Mouse (Mus musculus): ENCODE results near the gene Syna. TPM values are rescaled to one million over a fixed set of nuclear protein-coding genes. Genes with fewer than 3 reads are reported as not detected.

Gene Syna
- total and polyA plus RNA-seq, 2 experiments, result not detected

- Histone ChIP-seq H3K4me3 (ENCODE audit: insufficient read depth, low read depth, low read length) (no peak overlapping the region), H3K4me1 (ENCODE audit: control insufficient read depth, insufficient read depth, low read length) (no peaks in the 10 kb centered on the region), H3K27ac (replicated peaks; ENCODE audit: insufficient read depth, low read depth, low read length) (no peak overlapping the region), H3K27me3 (ENCODE audit: control insufficient read depth, insufficient read depth, low read length) (no peaks in the 10 kb centered on the region), H3K79me2 (ENCODE audit: control insufficient read depth, insufficient read depth, low read length) (no peaks in the 10 kb centered on the region), H3K36me3 (ENCODE audit: control insufficient read depth, insufficient read depth, low read length) (no peaks in the 10 kb centered on the region), H3K9ac (ENCODE audit: low read depth, low read length) (no peak overlapping the region)
- no peak for DNase-seq (ENCODE audit: extremely low read depth, low read depth, low spot score)
- 92% methylated on average over 15 of the region's 15 CpGs for WGBS
- TF ChIP-seq CTCF (IDR thresholded peaks at IDR 0.05; ENCODE audit: low read depth, low read length) (0 out of 2 replicates have a peak, but pooled peaks have one; percentile 23), POLR2A (IDR thresholded peaks at IDR 0.05; ENCODE audit: extremely low read depth, insufficient read depth, low read length) (no peak)
Observed at GRCm38 (mm10) chr5:134525971-134526711, 33.8 kb downstream of the Syna start.

- no peak overlapping the region for H3K9ac ChIP-seq (ENCODE audit: low read depth, low read length)
- H3K4me3 ChIP-seq (ENCODE audit: insufficient read depth, low read depth, low read length), result no peak overlapping the region
- H3K27me3 ChIP-seq (ENCODE audit: control insufficient read depth, insufficient read depth, low read length), result no peaks in the 10 kb centered on the region
- no peak for DNase-seq (ENCODE audit: extremely low read depth, low read depth, low spot score)
- H3K36me3 ChIP-seq (ENCODE audit: control insufficient read depth, insufficient read depth, low read length), result no peaks in the 10 kb centered on the region
- no peaks in the 10 kb centered on the region for H3K79me2 ChIP-seq (ENCODE audit: control insufficient read depth, insufficient read depth, low read length)
- no peaks in the 10 kb centered on the region for H3K4me1 ChIP-seq (ENCODE audit: control insufficient read depth, insufficient read depth, low read length)
- WGBS, result 98% methylated on average over 5 of the region's 5 CpGs
- TF ChIP-seq CTCF (IDR thresholded peaks at IDR 0.05; ENCODE audit: low read depth, low read length) (no peak), POLR2A (IDR thresholded peaks at IDR 0.05; ENCODE audit: extremely low read depth, insufficient read depth, low read length) (no peak)
- no peak overlapping the region for H3K27ac ChIP-seq (replicated peaks; ENCODE audit: insufficient read depth, low read depth, low read length)
Observed at GRCm38 (mm10) chr5:134523728-134524127, 36.2 kb downstream of the Syna start.

DNA sequence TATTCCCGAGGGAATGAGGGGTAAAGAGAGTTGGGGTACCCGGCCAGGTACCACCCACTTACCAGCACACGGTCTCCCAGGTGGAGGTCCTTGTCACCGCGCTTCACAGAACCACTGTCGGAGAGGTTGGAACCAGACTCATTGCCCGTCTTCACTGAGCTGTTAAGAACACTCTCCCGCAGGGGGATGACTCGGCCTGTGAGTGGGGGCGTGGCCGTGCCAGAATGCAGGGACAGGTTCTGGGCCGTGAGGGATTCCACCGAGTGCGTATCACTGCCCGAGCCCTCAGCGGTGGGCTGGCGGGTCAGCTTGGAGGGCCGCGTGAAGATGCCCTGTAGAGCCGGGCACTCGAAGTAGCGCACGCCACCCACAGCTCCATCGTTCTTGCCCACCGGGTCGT lies 37.4 kb downstream of the Syna start:
- H3K36me3 ChIP-seq (ENCODE audit: control insufficient read depth, insufficient read depth, low read length), result no peaks in the 10 kb centered on the region
- no peaks in the 10 kb centered on the region for H3K27me3 ChIP-seq (ENCODE audit: control insufficient read depth, insufficient read depth, low read length)
- no peak overlapping the region for H3K9ac ChIP-seq (ENCODE audit: low read depth, low read length)
- WGBS, result 96% methylated on average over 26 of the region's 26 CpGs
- no peak overlapping the region for H3K4me3 ChIP-seq (ENCODE audit: insufficient read depth, low read depth, low read length)
- H3K4me1 ChIP-seq (ENCODE audit: control insufficient read depth, insufficient read depth, low read length), result no peaks in the 10 kb centered on the region
- H3K27ac ChIP-seq (replicated peaks; ENCODE audit: insufficient read depth, low read depth, low read length), result no peak overlapping the region
- no peak for DNase-seq (ENCODE audit: extremely low read depth, low read depth, low spot score)
- no peak for TF ChIP-seq POLR2A (IDR thresholded peaks at IDR 0.05; ENCODE audit: extremely low read depth, insufficient read depth, low read length)
- TF ChIP-seq CTCF (IDR thresholded peaks at IDR 0.05; ENCODE audit: low read depth, low read length), result no peak
- H3K79me2 ChIP-seq (ENCODE audit: control insufficient read depth, insufficient read depth, low read length), result no peaks in the 10 kb centered on the region

GRCm38 (mm10) chr5:134521806-134522205 lies 38.2 kb downstream of the Syna start:
- no peak overlapping the region for H3K9ac ChIP-seq (ENCODE audit: low read depth, low read length)
- H3K79me2 ChIP-seq (ENCODE audit: control insufficient read depth, insufficient read depth, low read length), result no peaks in the 10 kb centered on the region
- H3K27ac ChIP-seq (replicated peaks; ENCODE audit: insufficient read depth, low read depth, low read length), result no peak overlapping the region
- WGBS, result 84% methylated on average over 7 of the region's 7 CpGs
- no peak for DNase-seq (ENCODE audit: extremely low read depth, low read depth, low spot score)
- H3K27me3 ChIP-seq (ENCODE audit: control insufficient read depth, insufficient read depth, low read length), result no peaks in the 10 kb centered on the region
- no peaks in the 10 kb centered on the region for H3K4me1 ChIP-seq (ENCODE audit: control insufficient read depth, insufficient read depth, low read length)
- H3K36me3 ChIP-seq (ENCODE audit: control insufficient read depth, insufficient read depth, low read length), result no peaks in the 10 kb centered on the region
- H3K4me3 ChIP-seq (ENCODE audit: insufficient read depth, low read depth, low read length), result no peak overlapping the region
- TF ChIP-seq POLR2A (IDR thresholded peaks at IDR 0.05; ENCODE audit: extremely low read depth, insufficient read depth, low read length), result no peak
- TF ChIP-seq CTCF (IDR thresholded peaks at IDR 0.05; ENCODE audit: low read depth, low read length), result no peak

DNA sequence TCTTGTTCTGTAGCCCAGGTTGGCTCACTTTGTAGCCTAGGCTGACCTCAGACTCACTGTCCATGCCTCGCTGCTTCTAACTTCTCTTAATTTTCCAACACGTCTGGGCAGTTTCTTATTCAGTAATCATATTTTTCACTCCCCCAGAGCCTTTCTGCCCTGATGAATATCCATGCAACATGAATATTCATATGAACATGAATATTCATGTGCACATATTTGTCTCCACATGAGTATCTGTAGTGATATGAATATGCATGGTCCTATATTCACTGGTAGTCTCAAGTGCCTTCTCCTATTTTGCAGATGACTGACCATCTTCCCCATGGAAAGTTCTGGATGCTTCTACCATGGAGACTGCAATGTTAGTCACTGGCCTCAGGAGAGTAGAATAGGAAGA lies 38.8 kb downstream of the Syna start:
- no peaks in the 10 kb centered on the region for H3K4me1 ChIP-seq (ENCODE audit: control insufficient read depth, insufficient read depth, low read length)
- H3K79me2 ChIP-seq (ENCODE audit: control insufficient read depth, insufficient read depth, low read length), result no peaks in the 10 kb centered on the region
- no peak overlapping the region for H3K4me3 ChIP-seq (ENCODE audit: insufficient read depth, low read depth, low read length)
- no peaks in the 10 kb centered on the region for H3K36me3 ChIP-seq (ENCODE audit: control insufficient read depth, insufficient read depth, low read length)
- no peak for DNase-seq (ENCODE audit: extremely low read depth, low read depth, low spot score)
- TF ChIP-seq CTCF (IDR thresholded peaks at IDR 0.05; ENCODE audit: low read depth, low read length) (no peak), POLR2A (IDR thresholded peaks at IDR 0.05; ENCODE audit: extremely low read depth, insufficient read depth, low read length) (no peak)
- 96% methylated on average over 2 of the region's 2 CpGs for WGBS
- H3K27me3 ChIP-seq (ENCODE audit: control insufficient read depth, insufficient read depth, low read length), result no peaks in the 10 kb centered on the region
- no peak overlapping the region for H3K27ac ChIP-seq (replicated peaks; ENCODE audit: insufficient read depth, low read depth, low read length)
- H3K9ac ChIP-seq (ENCODE audit: low read depth, low read length), result no peak overlapping the region

DNA sequence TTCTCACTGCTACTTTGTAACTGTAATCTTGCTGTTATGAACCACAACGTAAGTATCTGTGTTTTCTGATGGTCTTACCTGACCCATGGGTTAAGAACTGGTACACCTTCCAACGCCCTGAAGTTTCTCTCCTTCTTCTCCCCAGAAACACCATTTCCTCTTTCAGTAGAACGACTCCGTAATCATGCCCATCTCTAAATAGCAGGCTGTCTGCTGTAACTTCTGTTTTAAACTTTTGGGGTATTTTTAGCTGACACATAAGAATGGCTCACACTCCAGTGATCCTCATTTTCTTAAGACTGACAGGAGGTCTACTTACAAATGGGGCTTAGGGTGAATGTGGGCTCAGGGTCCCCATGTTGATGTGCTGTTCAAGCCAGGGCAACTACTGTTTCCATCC lies 39.9 kb downstream of the Syna start:
- peak; percentile 12 for DNase-seq (ENCODE audit: extremely low read depth, low read depth, low spot score)
- 90% methylated on average over 4 of the region's 4 CpGs for WGBS
- Histone ChIP-seq H3K36me3 (ENCODE audit: control insufficient read depth, insufficient read depth, low read length) (no peaks in the 10 kb centered on the region), H3K27me3 (ENCODE audit: control insufficient read depth, insufficient read depth, low read length) (no peaks in the 10 kb centered on the region), H3K4me3 (ENCODE audit: insufficient read depth, low read depth, low read length) (no peak overlapping the region), H3K27ac (replicated peaks; ENCODE audit: insufficient read depth, low read depth, low read length) (no peak overlapping the region), H3K9ac (ENCODE audit: low read depth, low read length) (no peak overlapping the region), H3K79me2 (ENCODE audit: control insufficient read depth, insufficient read depth, low read length) (no peaks in the 10 kb centered on the region), H3K4me1 (ENCODE audit: control insufficient read depth, insufficient read depth, low read length) (no peaks in the 10 kb centered on the region)
- TF ChIP-seq CTCF (IDR thresholded peaks at IDR 0.05; ENCODE audit: low read depth, low read length) (no peak), POLR2A (IDR thresholded peaks at IDR 0.05; ENCODE audit: extremely low read depth, insufficient read depth, low read length) (no peak)

All from liver, adult 2 months (tissue).